Mouse (Mus musculus) liver, postnatal 0 days (tissue): ENCODE measurements around the gene Dzip1.

Source experiments
- CTCF ChIP-seq: sonication (generic); IDR thresholded peaks from 2 replicates; pipeline ENCODE4 v1.5.1; 2016; ENCODE audit warnings: antibody characterized with exemption, low read depth
- EP300 ChIP-seq: IDR thresholded peaks from 2 replicates; pipeline ENCODE4 v1.6.1; 2016; ENCODE audit warnings: antibody characterized with exemption, low read depth, mild to moderate bottlenecking

GRCm38 (mm10) chr14:118839416-118839815, 85.8 kb downstream of the Dzip1 start:
- TF ChIP-seq CTCF (no peak), EP300 (no peak)
